Mouse (Mus musculus) liver, embryonic 18 days (tissue): ENCODE measurements around the gene Cep152. TPM values are rescaled to one million over a fixed set of nuclear protein-coding genes. Genes with fewer than 3 reads are reported as not detected.

ENCODE experiments used
- polyA plus RNA-seq: library from polyadenylated mRNA; depleted of rRNA; stranded (reverse); fragments of >200 nt; gene quantifications from 2 replicates; pipeline ENCODE4 v1.2.3, GENCODE M21; 2012; rRNA removed

Gene Cep152
- polyA plus RNA-seq: 3.2 and 3.3 TPM in 2 replicates

DNA sequence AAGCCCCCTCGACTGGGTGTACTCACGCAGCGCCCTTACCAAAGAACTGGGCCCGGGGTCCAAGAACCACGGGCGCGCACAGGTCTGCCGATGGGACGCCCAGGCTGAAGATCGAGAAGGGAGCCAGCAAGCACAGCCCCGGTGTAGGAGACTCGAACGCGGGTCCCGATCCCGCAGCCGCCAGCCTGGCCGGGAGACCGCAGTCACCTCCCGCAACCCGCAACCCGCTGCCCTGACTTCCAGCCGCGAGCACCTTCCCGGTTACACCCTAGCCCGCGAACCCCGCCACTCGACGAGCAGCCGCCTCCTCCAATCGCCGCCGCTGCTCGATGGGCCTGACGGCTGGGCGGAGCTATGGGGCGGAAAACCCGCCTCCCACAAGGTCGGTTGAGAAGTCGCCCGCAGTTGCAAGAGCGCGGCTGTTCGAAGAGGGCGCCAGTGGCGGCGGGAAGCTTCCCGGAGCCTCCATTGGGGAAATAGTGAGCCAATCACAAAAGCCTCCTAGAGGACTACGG is at the start of gene Cep152:
TSS of gene Cep152 (minus strand) at position 277 of the 515 bp plus-strand sequence.

DNA sequence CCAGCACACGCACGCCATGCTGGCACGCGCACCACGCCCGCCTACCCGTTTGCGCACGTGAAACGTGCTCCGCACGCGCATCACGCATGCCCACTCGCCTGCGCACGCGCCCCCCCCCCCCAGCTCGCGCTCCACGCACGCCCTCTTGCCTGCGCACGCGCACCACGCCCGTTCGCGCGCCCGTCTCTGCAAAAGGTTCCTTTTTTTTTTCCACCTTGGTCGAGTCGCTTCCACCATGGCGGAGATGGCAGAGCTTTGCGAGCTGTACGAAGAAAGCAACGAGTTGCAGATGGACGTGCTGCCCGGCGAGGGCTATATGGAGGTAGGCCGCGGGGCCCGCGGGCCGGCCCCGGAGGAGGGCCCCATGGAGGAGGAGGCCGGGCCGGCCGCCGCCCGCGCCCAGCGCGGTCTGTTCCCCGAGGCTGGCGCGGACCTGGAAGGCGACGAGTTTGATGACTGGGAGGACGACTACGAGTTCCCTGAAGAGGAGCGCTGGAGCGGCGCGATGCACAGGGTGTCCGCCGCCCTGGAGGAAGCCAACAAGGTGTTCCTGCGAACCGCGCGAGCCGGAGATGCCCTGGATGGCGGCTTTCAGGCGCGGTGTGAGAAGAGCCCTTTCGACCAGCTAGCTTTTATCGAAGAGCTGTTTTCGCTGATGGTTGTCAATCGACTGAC is 48.2 kb upstream of the Cep152 start, which contains the start of gene Eid1:
TSS of gene Eid1 (plus strand) at position 139 of the 675 bp plus-strand sequence.

Other genes starting within 250 kb of the Cep152 start
- gene Gm9913, start 120.0 kb downstream of the Cep152 start, polyA plus RNA-seq: 0.01 TPM in 2 replicates
- gene Fbn1, start 117.1 kb downstream of the Cep152 start, polyA plus RNA-seq: 1.6 and 1.7 TPM in 2 replicates
- gene Eid1, start 48.0 kb upstream of the Cep152 start, polyA plus RNA-seq: 23.0 and 25.0 TPM in 2 replicates
- 0.57 and 0.62 TPM in 2 replicates for gene Shc4, start 99.0 kb upstream of the Cep152 start, polyA plus RNA-seq
- gene Secisbp2l, start 157.8 kb upstream of the Cep152 start, polyA plus RNA-seq: 2.8 and 3.2 TPM in 2 replicates
- 8.5 and 9.7 TPM in 2 replicates for gene Galk2, start 234.0 kb upstream of the Cep152 start, polyA plus RNA-seq
- 38.5 and 43.5 TPM in 2 replicates for gene Cops2, start 234.0 kb upstream of the Cep152 start, polyA plus RNA-seq